Mouse (Mus musculus): ENCODE data around the gene Nfib.

DNA sequence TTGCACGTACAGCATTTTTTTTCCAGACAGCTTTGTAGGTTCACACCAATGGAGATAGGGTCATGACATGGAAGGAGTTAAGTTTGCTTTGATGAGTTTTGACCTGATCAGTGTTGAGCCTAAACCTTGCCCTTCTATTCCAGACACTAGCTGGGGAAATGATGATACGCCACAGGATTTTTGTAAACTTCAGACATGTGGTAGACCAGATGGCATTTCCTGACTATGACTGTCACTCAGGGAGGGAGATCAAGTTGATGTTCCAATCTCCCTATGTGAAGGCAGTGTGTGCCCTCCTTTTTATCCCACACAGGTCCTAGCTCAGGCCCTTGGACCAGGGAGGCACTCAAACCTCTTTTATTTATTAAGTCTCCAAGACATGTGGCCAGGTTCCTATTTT is 29.4 kb downstream of the Nfib start:
- no peak for TF ChIP-seq CTCF (IDR thresholded peaks at IDR 0.05)
- no peak for TF ChIP-seq EP300 (IDR thresholded peaks at IDR 0.05; ENCODE audit: insufficient read depth, low read depth, low read length)
- no peak for TF ChIP-seq POLR2A (IDR thresholded peaks at IDR 0.05; ENCODE audit: insufficient read depth, low read depth, low read length)

All from heart, adult 2 months (tissue).